9 mouse cellular contexts compared by ENCODE assay signal in the genomic region with DNA sequence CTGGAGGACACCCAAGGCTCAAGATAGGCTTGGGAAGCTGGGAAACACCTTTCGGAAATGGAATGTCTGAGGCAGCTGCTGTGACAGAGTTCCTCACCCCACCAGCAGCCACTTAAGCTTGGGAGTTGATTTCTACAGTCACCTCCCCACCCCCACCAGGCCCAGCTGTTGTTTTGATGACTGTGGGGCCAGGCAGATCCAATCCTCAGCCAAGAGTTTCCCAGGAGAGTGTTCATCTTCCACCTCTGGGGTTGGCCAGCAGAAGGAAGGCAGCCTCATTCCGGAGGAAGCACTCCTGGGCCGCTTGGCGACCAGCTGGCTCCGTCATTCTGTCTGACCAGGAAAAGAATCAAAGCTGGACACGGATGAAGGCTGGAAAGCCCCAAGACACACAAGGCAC. TPM values are rescaled to one million over a fixed set of nuclear protein-coding genes. Genes with fewer than 3 reads are reported as not detected.
DNase-seq lines count a peak whose midpoint lies in the region; ATAC-seq and TF ChIP-seq lines count a peak whose summit lies in the region.
"Had no signal": no experiment of that assay in that cellular context is flagged by ENCODE, and none has a peak within 500 bp of the region (broad histone marks: within the 10 kb centered on the region; RNA-seq: fewer than 3 reads in every experiment).

No protein-coding gene starts in this region.

- H3K36me3 ChIP-seq in C2C12 (ENCODE audit: control insufficient read depth, insufficient read depth) = no peaks in the 10 kb centered on the region
- no peaks in the 10 kb centered on the region for H3K36me3 ChIP-seq in forebrain, embryonic 15.5 days
- H3K36me3 ChIP-seq: liver, embryonic 15.5 days had no signal

- no peaks in the 10 kb centered on the region for H3K79me3 ChIP-seq in C2C12 (ENCODE audit: low read depth)

- no peak overlapping the region for H3K4me2 ChIP-seq in forebrain, embryonic 15.5 days (replicated peaks)
- H3K4me2 ChIP-seq: liver, embryonic 15.5 days had no signal

- peak; percentile 30 for DNase-seq in 3T3-L1 (ENCODE audit: low read depth, low spot score)
- peak; percentile 60 to 86 for DNase-seq in gastrocnemius, postnatal 4 days (ENCODE audit: low spot score in 2 of 2)
- peak; percentile 74 for DNase-seq in kidney, adult 11 months
- peak; percentile 34 for DNase-seq in retina, postnatal 1 day
- no peak for DNase-seq in layer of hippocampus, adult 18-20 months (ENCODE audit: low spot score in 2 of 2)

- H3K27ac ChIP-seq in forebrain, embryonic 15.5 days (replicated peaks) = no peak overlapping the region
- H3K27ac ChIP-seq: liver, embryonic 15.5 days had no signal

- H3K9ac ChIP-seq in forebrain, embryonic 15.5 days (replicated peaks) = no peak overlapping the region
- H3K9ac ChIP-seq: liver, embryonic 15.5 days had no signal

- WGBS in forebrain, embryonic 15.5 days = 39% methylated on average over 6 of the region's 6 CpGs

- no peak overlapping the region for H3K4me3 ChIP-seq in C2C12 (ENCODE audit: insufficient read depth, poor library complexity, severe bottlenecking)
- no peak overlapping the region for H3K4me3 ChIP-seq in forebrain, embryonic 15.5 days
- H3K4me3 ChIP-seq: liver, embryonic 15.5 days had no signal

- peaks cover 15% of the 10 kb centered on the region for H3K4me1 ChIP-seq in forebrain, embryonic 15.5 days

- no peak for ATAC-seq in forebrain, embryonic 15.5 days (replicated peaks)
- no peak for ATAC-seq in erythroblast, adult 5-6 weeks (replicated peaks; ENCODE audit: low FRiP score, poor library complexity, severe bottlenecking)

- H3ac ChIP-seq in C2C12 (ENCODE audit: control insufficient read depth, insufficient read length, low read depth) = no peak overlapping the region

- H3K9me3 ChIP-seq in forebrain, embryonic 15.5 days = no peaks in the 10 kb centered on the region
- H3K9me3 ChIP-seq: liver, embryonic 15.5 days had no signal

- TF ChIP-seq CTCF in C2C12 (IDR thresholded peaks at IDR 0.05; ENCODE audit: control insufficient read depth, insufficient read depth, insufficient read length) = no peak

- no peaks in the 10 kb centered on the region for H3K27me3 ChIP-seq in C2C12 (ENCODE audit: control insufficient read depth, insufficient read depth, insufficient read length)
- H3K27me3 ChIP-seq in forebrain, embryonic 15.5 days = no peaks in the 10 kb centered on the region

- H3K79me2 ChIP-seq in C2C12 (ENCODE audit: control insufficient read depth, insufficient read depth) = no peaks in the 10 kb centered on the region

TF ChIP-seq in C2C12, 6 proteins besides CTCF, POLR2A, EP300 and RAD21:
- TF ChIP-seq MYOG (IDR thresholded peaks at IDR 0.05; ENCODE audit: control insufficient read depth, extremely low read depth, insufficient read length) (no peak), MYOD1 (IDR thresholded peaks at IDR 0.05; ENCODE audit: control insufficient read depth, insufficient read length, low read depth) (peak; percentile 95)
TF ChIP-seq in C2C12: peak in this region for 1.

RNA-seq across cellular contexts. Expression of gene Tmem88b, which starts 4.8 kb away (rescaled TPM):
- polyA plus RNA-seq in C2C12 (2012; fragmentation: generic; extraction: Trizol) = 0.18 TPM
- 1 to 10 TPM; 3.8 to 5.1 TPM for total RNA-seq in gastrocnemius, postnatal 4 days (2021)
- 0.29 and 0.60 TPM in 2 replicates for polyA plus RNA-seq in forebrain, embryonic 15.5 days (2015; fragmentation: Nextera tagmentation; extraction: Ambion mirVana)
- total RNA-seq in layer of hippocampus, adult 18-20 months (2021) = 10 to 100 TPM; 25.6 to 30.8 TPM
- 1.3 TPM in 1 of 2 replicates, not detected in the other for total RNA-seq in erythroblast, adult 5-6 weeks (2015; ENCODE audit: low replicate concordance)
- total RNA-seq in erythroblast, adult 5-6 weeks (2017; ENCODE audit: low replicate concordance) = 0.42 and 1.3 TPM in 2 replicates

RNA-seq across cellular contexts. Expression of gene Vwa1, which starts 6.4 kb away (rescaled TPM):
- polyA plus RNA-seq in C2C12 (2012; fragmentation: generic; extraction: Trizol) = 1.0 TPM
- total RNA-seq in gastrocnemius, postnatal 4 days (2021) = 10 to 100 TPM; 23.4 to 26.4 TPM
- polyA plus RNA-seq in forebrain, embryonic 15.5 days (2015; fragmentation: Nextera tagmentation; extraction: Ambion mirVana) = 21.8 and 22.6 TPM in 2 replicates
- 10 to 100 TPM; 10.4 to 11.9 TPM for total RNA-seq in layer of hippocampus, adult 18-20 months (2021)
- not detected in 2 replicates for total RNA-seq in erythroblast, adult 5-6 weeks (2015; ENCODE audit: low replicate concordance)
- not detected in 2 replicates for total RNA-seq in erythroblast, adult 5-6 weeks (2017; ENCODE audit: low replicate concordance)

RNA-seq across cellular contexts. Expression of gene Ankrd65, which starts 9.3 kb away (rescaled TPM):
- polyA plus RNA-seq in C2C12 (2012; fragmentation: generic; extraction: Trizol) = not detected
- under 1 TPM in 1 of 2 experiments, not detected in 1; 0.39 TPM for total RNA-seq in gastrocnemius, postnatal 4 days (2021)
- polyA plus RNA-seq in forebrain, embryonic 15.5 days (2015; fragmentation: Nextera tagmentation; extraction: Ambion mirVana) = not detected in 2 replicates
- not detected for total RNA-seq in layer of hippocampus, adult 18-20 months (2021)
- total RNA-seq in erythroblast, adult 5-6 weeks (2015; ENCODE audit: low replicate concordance) = 2.5 TPM in 1 of 2 replicates, not detected in the other
- total RNA-seq in erythroblast, adult 5-6 weeks (2017; ENCODE audit: low replicate concordance) = 1.7 and 4.3 TPM in 2 replicates

RNA-seq across cellular contexts. Expression of gene Atad3a, which starts 20.0 kb away (rescaled TPM):
- 72.9 TPM for polyA plus RNA-seq in C2C12 (2012; fragmentation: generic; extraction: Trizol)
- total RNA-seq in gastrocnemius, postnatal 4 days (2021) = 10 to 100 TPM; 44.4 to 46.1 TPM
- 91.0 TPM in 2 replicates for polyA plus RNA-seq in forebrain, embryonic 15.5 days (2015; fragmentation: Nextera tagmentation; extraction: Ambion mirVana)
- 10 to 100 TPM; 50.6 to 50.9 TPM for total RNA-seq in layer of hippocampus, adult 18-20 months (2021)
- 4.6 and 14.0 TPM in 2 replicates for total RNA-seq in erythroblast, adult 5-6 weeks (2015; ENCODE audit: low replicate concordance)
- 11.9 and 17.4 TPM in 2 replicates for total RNA-seq in erythroblast, adult 5-6 weeks (2017; ENCODE audit: low replicate concordance)

RNA-seq across cellular contexts. Expression of gene Mrpl20, which starts 21.8 kb away (rescaled TPM):
- 262 TPM for polyA plus RNA-seq in C2C12 (2012; fragmentation: generic; extraction: Trizol)
- 10 to 100 TPM; 61.5 to 67.5 TPM for total RNA-seq in gastrocnemius, postnatal 4 days (2021)
- polyA plus RNA-seq in forebrain, embryonic 15.5 days (2015; fragmentation: Nextera tagmentation; extraction: Ambion mirVana) = 228 and 244 TPM in 2 replicates
- total RNA-seq in layer of hippocampus, adult 18-20 months (2021) = 10 to 100 TPM; 74.7 to 91.6 TPM
- total RNA-seq in erythroblast, adult 5-6 weeks (2015; ENCODE audit: low replicate concordance) = 33.0 and 33.8 TPM in 2 replicates
- 18.9 and 45.0 TPM in 2 replicates for total RNA-seq in erythroblast, adult 5-6 weeks (2017; ENCODE audit: low replicate concordance)

Comparison
In these comparisons a context has a peak if more than half of its experiments do, and no peak if none do; other contexts are left out.
1. DNase-seq: peak in 3T3-L1 (single experiment), gastrocnemius, postnatal 4 days (2 of 2), kidney, adult 11 months (single experiment) and retina, postnatal 1 day (single experiment); none in layer of hippocampus, adult 18-20 months (0 of 2).
2. RNA of gene Tmem88b, which starts 4.8 kb away (total RNA-seq): 25.6 to 30.8 TPM in layer of hippocampus, adult 18-20 months; 3.8 to 5.1 TPM in gastrocnemius, postnatal 4 days and 0.42 to 1.3 TPM in erythroblast, adult 5-6 weeks; every median in the first group is over 4 times any median in the second.
3. RNA of gene Vwa1, which starts 6.4 kb away (total RNA-seq): 23.4 to 26.4 TPM in gastrocnemius, postnatal 4 days and 10.4 to 11.9 TPM in layer of hippocampus, adult 18-20 months; not detected in erythroblast, adult 5-6 weeks; every median in the first group is over 10 times any median in the second.